Mouse (Mus musculus) heart, adult 11 months (tissue): ENCODE measurements around the gene Zfp423.

Experiments
- DNase-seq: peaks from one replicate; pipeline ENCODE4 v3.0.0; 2022

The Zfp423 gene

GRCm38 (mm10) chr8:87800121-87800520 is 159.3 kb downstream of the Zfp423 start:
- no peak for DNase-seq

- no peak for DNase-seq
Observed at GRCm38 (mm10) chr8:87796234-87796633, 163.2 kb downstream of the Zfp423 start.

GRCm38 (mm10) chr8:87794639-87795038 is 164.8 kb downstream of the Zfp423 start:
- DNase-seq: no peak

GRCm38 (mm10) chr8:87791103-87791502 is 168.3 kb downstream of the Zfp423 start:
- peak; percentile 94 for DNase-seq

- no peak for DNase-seq
Observed at GRCm38 (mm10) chr8:87784641-87785439, 174.6 kb downstream of the Zfp423 start.

GRCm38 (mm10) chr8:87784227-87784626 is 175.2 kb downstream of the Zfp423 start:
- DNase-seq: no peak

- peak; percentile 97 for DNase-seq
Observed at GRCm38 (mm10) chr8:87783198-87783597, 176.2 kb downstream of the Zfp423 start.

- no peak for DNase-seq
Observed at GRCm38 (mm10) chr8:87777586-87777985, 181.8 kb downstream of the Zfp423 start.

- DNase-seq: peak; percentile 28
Observed at GRCm38 (mm10) chr8:87775889-87776288, 183.5 kb downstream of the Zfp423 start.

- DNase-seq: peak; percentile 73
Observed at GRCm38 (mm10) chr8:87774966-87775365, 184.4 kb downstream of the Zfp423 start.

GRCm38 (mm10) chr8:87772894-87773502 is 186.4 kb downstream of the Zfp423 start:
- peak; percentile 80 for DNase-seq

GRCm38 (mm10) chr8:87767882-87768281 is 191.5 kb downstream of the Zfp423 start:
- DNase-seq: no peak

- DNase-seq: peak; percentile 67
Observed at GRCm38 (mm10) chr8:87765276-87765675, 194.1 kb downstream of the Zfp423 start.

GRCm38 (mm10) chr8:87758750-87759149 is 200.6 kb downstream of the Zfp423 start:
- peak; percentile 87 for DNase-seq

GRCm38 (mm10) chr8:87754853-87755252 is 204.5 kb downstream of the Zfp423 start:
- DNase-seq: no peak

GRCm38 (mm10) chr8:87753636-87754035 is 205.8 kb downstream of the Zfp423 start:
- DNase-seq: no peak

GRCm38 (mm10) chr8:87753148-87753547 is 206.2 kb downstream of the Zfp423 start:
- no peak for DNase-seq

GRCm38 (mm10) chr8:87752710-87753109 is 206.7 kb downstream of the Zfp423 start:
- no peak for DNase-seq

GRCm38 (mm10) chr8:87747582-87747981 is 211.8 kb downstream of the Zfp423 start:
- peak; percentile 89 for DNase-seq

GRCm38 (mm10) chr8:87747142-87747541 is 212.3 kb downstream of the Zfp423 start:
- no peak for DNase-seq

GRCm38 (mm10) chr8:87746072-87746471 is 213.3 kb downstream of the Zfp423 start:
- peak; percentile 94 for DNase-seq

- no peak for DNase-seq
Observed at GRCm38 (mm10) chr8:87745125-87745698, 214.2 kb downstream of the Zfp423 start.

GRCm38 (mm10) chr8:87744556-87744955 is 214.8 kb downstream of the Zfp423 start:
- DNase-seq: no peak

GRCm38 (mm10) chr8:87742016-87742415 is 217.4 kb downstream of the Zfp423 start:
- no peak for DNase-seq
